Mouse (Mus musculus) monocyte, adult 59 days (primary cell): ENCODE measurements around the gene Tm9sf4. TPM values are rescaled to one million over a fixed set of nuclear protein-coding genes. Genes with fewer than 3 reads are reported as not detected.

Experiments used
- total RNA-seq, 2 experiments: library from RNA; stranded (reverse); gene quantifications; one replicate each; pipeline ENCODE4 v1.2.4; 2023

Tm9sf4 gene
- 100 to 1,000 TPM; 156 to 161 TPM for total RNA-seq

DNA sequence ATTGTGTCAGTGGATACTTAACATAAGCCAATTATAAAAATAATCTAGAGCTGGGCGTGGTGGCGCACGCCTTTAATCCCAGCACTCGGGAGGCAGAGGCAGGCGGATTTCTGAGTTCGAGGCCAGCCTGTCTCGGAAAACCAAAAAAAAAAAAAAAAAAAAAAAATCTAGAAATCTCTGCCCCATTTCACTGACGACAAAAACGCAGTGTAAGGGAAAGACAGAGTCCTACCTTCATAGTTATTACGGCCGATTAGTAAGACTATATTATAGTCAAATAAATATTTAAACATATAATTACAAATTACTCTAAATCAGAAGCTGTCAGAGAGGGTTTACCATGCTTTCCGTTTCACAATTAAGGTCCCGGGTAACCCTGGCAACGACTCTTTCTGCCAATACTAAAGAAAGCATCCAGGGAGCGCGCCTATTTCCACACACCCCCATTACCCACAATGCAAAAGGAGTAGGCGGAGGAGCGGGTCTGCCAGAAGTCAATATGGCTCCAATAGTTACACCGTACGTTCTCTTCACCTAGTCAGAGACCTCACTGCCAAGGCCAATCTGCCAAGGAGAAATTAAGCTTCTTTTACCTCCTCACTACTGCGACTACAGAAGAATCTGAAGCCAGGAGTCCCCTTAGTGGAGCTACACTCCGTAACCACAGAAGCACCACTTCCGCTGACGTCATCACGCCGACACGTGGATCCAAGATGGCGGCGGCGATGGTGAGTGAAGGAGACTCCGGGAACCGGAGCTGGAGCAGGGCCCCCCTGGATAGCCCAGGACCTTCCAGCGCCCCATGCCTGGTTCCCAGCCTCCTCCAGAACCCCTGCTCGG, at the start of gene Tm9sf4:
Gene Tm9sf4, plus strand, starts transcription at position 460 of the 840 bp plus-strand sequence.

DNA sequence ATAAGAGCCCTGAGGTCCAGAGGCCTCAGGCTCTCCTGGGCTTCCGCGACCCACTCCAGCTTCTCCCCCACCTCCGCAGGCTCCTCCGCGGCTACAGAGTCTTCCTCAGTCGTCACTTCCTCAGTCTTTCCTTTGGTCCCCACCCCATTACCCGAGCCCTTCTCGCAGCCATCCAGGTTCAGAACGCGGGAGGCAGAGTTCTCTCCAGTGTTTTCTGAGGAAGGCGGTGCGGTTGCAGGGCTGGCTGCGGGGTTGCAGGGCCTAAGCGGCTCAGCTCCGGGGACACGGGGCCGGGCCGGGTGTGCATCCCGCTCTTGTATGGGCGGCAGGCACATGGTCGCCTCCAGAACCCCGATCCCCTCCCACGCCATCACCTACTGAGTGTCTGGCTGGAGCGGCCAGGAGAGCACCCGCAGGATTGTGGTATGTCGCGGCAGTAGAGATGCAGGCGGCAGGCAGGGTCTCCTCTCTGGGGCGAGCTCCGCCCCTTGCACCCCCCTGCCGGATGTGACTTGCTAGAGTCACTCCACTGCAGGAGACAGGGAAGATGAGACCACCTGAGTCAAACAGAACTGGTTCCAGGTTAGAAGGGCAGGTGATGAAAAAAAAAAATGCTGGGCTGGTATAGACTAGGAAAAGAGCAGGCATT, 64.0 kb downstream of the Tm9sf4 start, which contains the start of gene Tspyl3:
Gene Tspyl3, minus strand, starts transcription at position 496 of the 649 bp plus-strand sequence.

GRCm38 (mm10) chr2:153241250-153242014, 80.3 kb downstream of the Tm9sf4 start, which contains the start of the genes Plagl2 and Pofut1:
Gene Plagl2 (minus strand): TSS chr2:153241426.
Gene Pofut1 (plus strand): TSS chr2:153241533.

Other genes with a start within 250 kb of the Tm9sf4 start
- gene Mylk2, start 250.0 kb upstream of the Tm9sf4 start, total RNA-seq: not detected
- not detected for gene Foxs1, start 228.1 kb upstream of the Tm9sf4 start, total RNA-seq
- not detected for gene Dusp15, start 209.6 kb upstream of the Tm9sf4 start, total RNA-seq
- gene Ttll9, start 198.8 kb upstream of the Tm9sf4 start, total RNA-seq: not detected
- gene Pdrg1, start 145.9 kb upstream of the Tm9sf4 start, total RNA-seq: 10 to 100 TPM; 33.5 to 36.8 TPM
- gene Xkr7, start 129.5 kb upstream of the Tm9sf4 start, total RNA-seq: not detected
- gene Ccm2l, start 95.3 kb upstream of the Tm9sf4 start, total RNA-seq: not detected
- 100 to 1,000 TPM; 416 TPM for gene Hck, start 52.8 kb upstream of the Tm9sf4 start, total RNA-seq
- gene Tspyl3, start 64.1 kb downstream of the Tm9sf4 start, total RNA-seq: 10 to 100 TPM; 11.3 to 12.4 TPM
- gene Plagl2, start 80.1 kb downstream of the Tm9sf4 start, total RNA-seq: 10 to 100 TPM; 90.5 to 92.1 TPM
- gene Pofut1, start 80.2 kb downstream of the Tm9sf4 start, total RNA-seq: 10 to 100 TPM; 27.6 to 30.5 TPM
- 10 to 100 TPM; 28.4 to 30.1 TPM for gene Kif3b, start 130.1 kb downstream of the Tm9sf4 start, total RNA-seq
- 10 to 100 TPM; 55.7 to 57.4 TPM for gene Asxl1, start 184.5 kb downstream of the Tm9sf4 start, total RNA-seq